Mouse (Mus musculus) hindbrain, embryonic 13.5 days (tissue): ENCODE measurements around the gene Phox2a. TPM values are rescaled to one million over a fixed set of nuclear protein-coding genes. Genes with fewer than 3 reads are reported as not detected.

ENCODE experiments used
- ATAC-seq: fragments of 200-750 bp; cut with Nextera tagmentation; 2 replicates; pipeline ENCODE4 v1.8.0; 2017; ENCODE audit warnings: moderate TSS enrichment; ENCODE audit not compliant: low FRiP score
- H3K27ac ChIP-seq: fragments of 300-500 bp; sonication (generic); 2 replicates; pipeline ENCODE4 v1.5.1; 2015; ENCODE audit warnings: inconsistent platforms, mild to moderate bottlenecking, moderate library complexity
- H3K27me3 ChIP-seq: fragments of 300-500 bp; sonication (generic); 2 replicates; pipeline ENCODE4 v1.6.1; 2015; ENCODE audit warnings: mild to moderate bottlenecking, inconsistent platforms
- H3K36me3 ChIP-seq: fragments of 300-500 bp; sonication (generic); 2 replicates; pipeline ENCODE4 v1.6.1; 2015; ENCODE audit warnings: mild to moderate bottlenecking, inconsistent platforms
- H3K4me1 ChIP-seq: fragments of 300-500 bp; sonication (generic); replicated peaks from 2 replicates; pipeline ENCODE4 v1.6.1; 2015; ENCODE audit warnings: inconsistent platforms
- H3K4me2 ChIP-seq: fragments of 300-500 bp; sonication (generic); 2 replicates; pipeline ENCODE4 v1.6.1; 2015; ENCODE audit warnings: inconsistent platforms, mild to moderate bottlenecking, moderate library complexity
- H3K4me3 ChIP-seq: fragments of 300-500 bp; sonication (generic); 2 replicates; pipeline ENCODE4 v1.5.1; 2015; ENCODE audit warnings: mild to moderate bottlenecking, inconsistent platforms
- H3K9ac ChIP-seq: fragments of 300-500 bp; sonication (generic); 2 replicates; pipeline ENCODE4 v1.6.1; 2015; ENCODE audit warnings: mild to moderate bottlenecking, inconsistent platforms
- H3K9me3 ChIP-seq: fragments of 300-500 bp; sonication (generic); 2 replicates; pipeline ENCODE4 v1.6.1; 2016; ENCODE audit warnings: inconsistent platforms
- WGBS: fragments of 180-500 bp; shearing (Covaris S2); methylation state at CpG from one replicate; pipeline ENCODE4 v1.1.7; 2015; 5-methylcytosine and 5-hydroxymethylcytosine counted together
- polyA plus RNA-seq: library from polyadenylated mRNA; unstranded; fragments of >200 nt; fragmentation: Nextera tagmentation; extraction: Ambion mirVana; gene quantifications from 2 replicates; pipeline ENCODE4 v1.2.1, GENCODE M21; 2015

The Phox2a gene
- polyA plus RNA-seq = 1.9 and 2.4 TPM in 2 replicates

GRCm38 (mm10) chr7:101817861-101818401 is at the start of gene Phox2a:
TSS of gene Phox2a (plus strand) at chr7:101818313.
- no peaks in the 10 kb centered on the region for H3K36me3 ChIP-seq
- no peak within 1 kb of the TSS for H3K27ac ChIP-seq
- peak; percentile 34; the same call in 1 of the 2 replicates for ATAC-seq
- 1% methylated on average over 38 of the region's 45 CpGs for WGBS
- H3K9me3 ChIP-seq = no peaks in the 10 kb centered on the region
- peak within 1 kb of the TSS; percentile 22 for H3K4me3 ChIP-seq
- peak within 1 kb of the TSS; percentile 49; the same call in 1 of the 2 replicates for H3K9ac ChIP-seq
- peak within 1 kb of the TSS; percentile 42 for H3K4me2 ChIP-seq
- H3K27me3 ChIP-seq = peaks cover 79% of the 10 kb centered on the region
- H3K4me1 ChIP-seq = peaks cover 32% of the 10 kb centered on the region

GRCm38 (mm10) chr7:101770051-101770450 is 48.1 kb upstream of the Phox2a start:
- Histone ChIP-seq H3K9ac (0 out of 2 replicates have a peak overlapping the region, but pooled peaks have one; percentile 39), H3K27me3 (no peaks in the 10 kb centered on the region), H3K9me3 (no peaks in the 10 kb centered on the region), H3K27ac (peak overlapping the region; percentile 74), H3K4me1 (peaks cover 43% of the 10 kb centered on the region), H3K36me3 (peaks cover 8% of the 10 kb centered on the region), H3K4me2 (no peak overlapping the region), H3K4me3 (no peak overlapping the region)
- 72% methylated on average over 7 of the region's 7 CpGs for WGBS
- ATAC-seq = no peak

DNA sequence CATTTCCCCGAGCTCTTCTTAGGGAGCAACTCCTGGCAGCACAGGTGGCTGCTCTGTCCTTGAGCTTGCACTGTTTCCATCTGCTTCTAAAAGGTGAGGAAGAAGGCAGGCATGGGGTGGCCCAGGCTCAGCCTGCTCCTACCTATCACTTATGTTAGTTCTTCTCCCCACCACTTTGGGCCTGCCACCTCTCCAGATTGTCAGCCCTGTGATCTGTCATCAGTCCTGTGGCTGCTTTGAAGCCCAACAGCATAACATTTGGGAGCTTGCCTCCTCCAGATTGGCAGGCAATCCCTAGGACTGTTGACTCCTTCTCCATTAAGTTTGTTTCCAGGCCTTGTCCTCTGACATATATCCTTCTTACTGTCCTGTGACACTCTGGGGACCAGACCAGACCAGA is 46.5 kb upstream of the Phox2a start:
- H3K27ac ChIP-seq = no peak overlapping the region
- no peak for ATAC-seq
- H3K4me2 ChIP-seq = no peak overlapping the region
- peaks cover 3% of the 10 kb centered on the region for H3K36me3 ChIP-seq
- no peaks in the 10 kb centered on the region for H3K9me3 ChIP-seq
- WGBS = 84% methylated on average over 1 of the region's 1 CpGs
- no peaks in the 10 kb centered on the region for H3K27me3 ChIP-seq
- H3K4me3 ChIP-seq = no peak overlapping the region
- H3K4me1 ChIP-seq = peaks cover 43% of the 10 kb centered on the region
- no peak overlapping the region for H3K9ac ChIP-seq

- H3K27me3 ChIP-seq = no peaks in the 10 kb centered on the region
- no peak overlapping the region for H3K4me2 ChIP-seq
- ATAC-seq = peak; percentile 68
- no peak overlapping the region for H3K9ac ChIP-seq
- no peak overlapping the region for H3K27ac ChIP-seq
- H3K4me3 ChIP-seq = no peak overlapping the region
- H3K9me3 ChIP-seq = no peaks in the 10 kb centered on the region
- H3K4me1 ChIP-seq = peaks cover 43% of the 10 kb centered on the region
- WGBS = 40% methylated on average over 8 of the region's 8 CpGs
- peaks cover 3% of the 10 kb centered on the region for H3K36me3 ChIP-seq
Measured at GRCm38 (mm10) chr7:101772687-101773086, 45.4 kb upstream of the Phox2a start.

DNA sequence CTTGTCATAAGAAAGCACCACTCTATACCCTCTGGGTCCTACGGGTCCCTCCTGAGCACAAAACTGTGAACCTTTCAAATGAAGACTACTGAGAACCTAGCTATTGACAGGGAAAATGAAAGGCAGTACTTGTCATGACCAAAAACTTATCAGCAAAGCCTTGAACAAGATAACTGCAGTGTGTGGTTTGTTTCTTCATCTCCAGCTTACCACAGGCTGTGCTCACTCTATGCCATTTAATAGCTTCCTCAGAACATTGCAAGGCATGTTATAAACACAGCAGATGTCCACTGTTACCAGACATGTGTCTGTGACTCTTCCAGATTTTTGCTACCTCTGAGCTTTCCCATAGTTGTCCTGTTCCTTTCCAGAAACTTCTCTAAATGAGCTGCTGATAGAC is 41.1 kb upstream of the Phox2a start:
- Histone ChIP-seq H3K36me3 (peaks cover 29% of the 10 kb centered on the region), H3K9me3 (no peaks in the 10 kb centered on the region), H3K27me3 (no peaks in the 10 kb centered on the region), H3K4me1 (peaks cover 18% of the 10 kb centered on the region), H3K27ac (no peak overlapping the region), H3K4me3 (no peak overlapping the region), H3K9ac (no peak overlapping the region), H3K4me2 (no peak overlapping the region)
- WGBS = 96% methylated on average over 1 of the region's 1 CpGs
- ATAC-seq = no peak

DNA sequence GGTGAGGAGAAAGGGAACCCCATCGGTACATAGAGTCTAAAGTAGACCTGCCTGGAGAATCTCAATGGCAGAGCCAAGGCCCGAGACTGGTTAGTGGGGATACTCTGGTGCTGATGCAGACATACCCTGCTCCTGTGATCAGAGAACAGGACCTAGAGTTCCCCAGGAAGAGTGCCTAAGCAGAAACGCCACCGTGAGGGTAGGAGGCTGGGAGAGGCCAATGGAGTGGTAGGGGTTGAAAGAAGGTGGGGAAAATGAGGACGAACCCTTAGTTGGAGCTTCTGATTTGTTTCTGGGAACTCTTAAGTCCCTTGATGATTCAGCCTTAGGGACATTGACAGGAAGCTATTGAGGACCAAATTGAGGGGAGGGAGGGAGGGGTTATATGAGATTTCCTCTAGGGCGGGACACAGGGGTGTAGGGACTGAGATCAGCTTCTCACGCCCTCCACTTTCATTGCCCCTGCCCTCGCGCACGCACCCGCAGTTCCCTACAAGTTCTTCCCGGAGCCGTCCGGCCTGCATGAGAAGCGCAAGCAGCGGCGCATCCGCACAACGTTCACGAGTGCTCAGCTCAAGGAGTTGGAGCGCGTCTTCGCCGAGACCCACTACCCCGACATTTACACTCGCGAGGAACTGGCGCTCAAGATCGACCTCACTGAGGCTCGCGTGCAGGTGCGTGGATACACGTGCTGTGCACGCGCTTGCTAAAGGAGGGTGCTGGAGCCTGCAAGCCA is 2.4 kb downstream of the Phox2a start:
- H3K27me3 ChIP-seq = peaks cover 87% of the 10 kb centered on the region
- WGBS = 3% methylated on average over 35 of the region's 35 CpGs
- 0 out of 2 replicates have a peak, but pooled peaks cover 9% of the 10 kb centered on the region for H3K36me3 ChIP-seq
- peak overlapping the region; percentile 46; the same call in 1 of the 2 replicates for H3K9ac ChIP-seq
- no peak for ATAC-seq
- H3K4me2 ChIP-seq = peak overlapping the region; percentile 70
- H3K9me3 ChIP-seq = no peaks in the 10 kb centered on the region
- peaks cover 35% of the 10 kb centered on the region for H3K4me1 ChIP-seq
- H3K4me3 ChIP-seq = peak overlapping the region; percentile 43
- no peak overlapping the region for H3K27ac ChIP-seq

- peak; percentile 46 for ATAC-seq
- H3K27ac ChIP-seq = 0 out of 2 replicates have a peak overlapping the region, but pooled peaks have one; percentile 12
- H3K4me2 ChIP-seq = peak overlapping the region; percentile 70
- H3K27me3 ChIP-seq = peaks cover 76% of the 10 kb centered on the region
- H3K4me1 ChIP-seq = peaks cover 35% of the 10 kb centered on the region
- H3K9ac ChIP-seq = peak overlapping the region; percentile 70
- peak overlapping the region; percentile 43 for H3K4me3 ChIP-seq
- H3K36me3 ChIP-seq = peaks cover 21% of the 10 kb centered on the region
- no peaks in the 10 kb centered on the region for H3K9me3 ChIP-seq
- under 1% methylated on average over 70 of the region's 71 CpGs for WGBS
Measured at GRCm38 (mm10) chr7:101821571-101822501, 3.7 kb downstream of the Phox2a start.

DNA sequence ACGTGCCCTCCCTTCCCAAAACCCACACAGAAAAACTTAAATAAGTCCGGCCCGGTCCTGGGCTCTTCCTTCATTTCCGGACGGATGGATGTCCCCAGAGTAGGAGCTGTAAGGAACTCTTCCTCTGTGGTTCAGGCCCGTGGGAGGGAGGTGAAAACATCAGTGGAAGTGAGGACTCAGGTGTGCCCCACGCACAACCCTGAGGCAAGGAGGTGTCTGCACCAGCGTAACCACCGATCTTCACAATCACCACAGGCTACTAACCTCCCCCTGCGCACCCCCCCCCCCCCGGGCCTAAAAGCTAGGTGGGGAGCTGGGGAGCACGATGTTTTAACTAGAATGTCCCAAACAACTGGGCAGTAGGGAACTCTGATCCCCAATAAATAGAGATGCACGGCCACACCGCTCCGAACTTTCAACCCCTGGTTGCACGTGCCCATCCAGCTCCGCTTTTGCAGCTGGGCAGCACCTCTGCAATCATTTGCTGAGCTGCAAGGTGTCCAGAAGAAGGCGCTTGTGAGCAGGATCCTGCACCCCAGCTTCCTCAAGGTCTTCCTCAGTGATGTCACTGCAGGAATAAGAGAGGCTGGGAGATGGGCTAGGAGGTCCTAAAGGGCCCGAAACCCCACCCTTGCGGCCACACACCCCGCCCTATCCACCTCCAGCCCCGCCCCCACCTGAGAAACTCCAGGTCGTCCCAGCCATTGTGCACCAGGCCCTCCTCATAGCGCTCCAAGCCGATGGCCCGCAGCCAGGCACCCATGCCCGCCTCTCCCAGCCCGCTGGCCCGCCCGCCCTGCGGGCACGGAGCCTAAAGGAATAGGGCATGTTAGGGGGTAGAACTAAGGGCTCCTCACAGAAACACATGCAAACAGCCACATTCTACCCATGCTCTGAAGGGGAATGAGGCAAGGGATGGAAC is 5.0 kb downstream of the Phox2a start:
- ATAC-seq = peak; percentile 22; the same call in 1 of the 2 replicates
- Histone ChIP-seq H3K9ac (no peak overlapping the region), H3K36me3 (peaks cover 33% of the 10 kb centered on the region), H3K4me3 (no peak overlapping the region), H3K4me1 (peaks cover 27% of the 10 kb centered on the region), H3K9me3 (no peaks in the 10 kb centered on the region), H3K27me3 (peaks cover 64% of the 10 kb centered on the region), H3K4me2 (0 out of 2 replicates have a peak overlapping the region, but pooled peaks have one; percentile 1), H3K27ac (no peak overlapping the region)
- 33% methylated on average over 31 of the region's 32 CpGs for WGBS

GRCm38 (mm10) chr7:101823758-101824630 is 5.9 kb downstream of the Phox2a start:
- Histone ChIP-seq H3K4me3 (no peak overlapping the region), H3K27ac (no peak overlapping the region), H3K27me3 (peaks cover 55% of the 10 kb centered on the region), H3K4me2 (no peak overlapping the region), H3K4me1 (peaks cover 22% of the 10 kb centered on the region), H3K36me3 (peaks cover 42% of the 10 kb centered on the region), H3K9me3 (no peaks in the 10 kb centered on the region), H3K9ac (no peak overlapping the region)
- WGBS = 90% methylated on average over 18 of the region's 18 CpGs
- ATAC-seq = peak; percentile 15; the same call in 1 of the 2 replicates

DNA sequence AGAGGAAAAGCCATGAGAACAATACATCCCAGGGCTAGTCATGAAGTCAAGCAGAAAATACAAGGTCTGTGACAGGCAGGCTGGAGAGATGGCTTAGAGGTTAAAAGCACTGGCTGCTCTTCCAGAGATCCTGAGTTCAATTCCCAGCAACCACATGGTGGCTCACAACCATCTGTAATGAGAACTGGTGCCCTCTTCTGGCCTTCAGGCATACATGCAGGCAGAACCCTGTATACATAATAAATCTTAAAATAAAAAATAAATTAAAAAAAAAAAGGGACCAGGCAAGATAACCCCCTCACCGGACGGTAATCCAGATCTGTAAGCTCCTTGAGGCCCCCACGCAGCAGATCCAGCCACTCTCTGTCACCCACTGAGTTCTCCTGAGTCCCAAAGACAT is 12.3 kb downstream of the Phox2a start:
- WGBS = 94% methylated on average over 3 of the region's 3 CpGs
- Histone ChIP-seq H3K27ac (no peak overlapping the region), H3K36me3 (peaks cover 68% of the 10 kb centered on the region), H3K9me3 (no peaks in the 10 kb centered on the region), H3K9ac (no peak overlapping the region), H3K4me3 (no peak overlapping the region), H3K4me2 (no peak overlapping the region), H3K27me3 (no peaks in the 10 kb centered on the region), H3K4me1 (peaks cover 20% of the 10 kb centered on the region)
- ATAC-seq = no peak
